9 mouse cellular contexts compared by ENCODE assay signal in genomic region chr2:132019372-132019811, GRCm38 (mm10). TPM values are rescaled to one million over a fixed set of nuclear protein-coding genes. Genes with fewer than 3 reads are reported as not detected.
DNase-seq lines count a peak whose midpoint lies in the region; ATAC-seq and TF ChIP-seq lines count a peak whose summit lies in the region.
"Had no signal": no experiment of that assay in that cellular context is flagged by ENCODE, and none has a peak within 500 bp of the region (broad histone marks: within the 10 kb centered on the region; RNA-seq: fewer than 3 reads in every experiment).

No protein-coding gene starts in this region.

- 0 out of 2 replicates have a peak overlapping the region, but pooled peaks have one; percentile 13 for H3K27ac ChIP-seq in intestine, embryonic 15.5 days
- no peak overlapping the region for H3K27ac ChIP-seq in intestine, postnatal 0 days (ENCODE audit: low read depth, low read length)
- peak overlapping the region; percentile 53 for H3K27ac ChIP-seq in small intestine, adult 2 months (ENCODE audit: insufficient read depth, low read depth, low read length)

- TF ChIP-seq CTCF in intestine, postnatal 0 days (IDR thresholded peaks at IDR 0.05; ENCODE audit: low read depth), result no peak
- TF ChIP-seq CTCF in small intestine, adult 2 months (IDR thresholded peaks at IDR 0.05; ENCODE audit: extremely low read depth, insufficient read length, insufficient replicate concordance, low read depth, low read length), result no peak

- no peaks in the 10 kb centered on the region for H3K36me3 ChIP-seq in intestine, embryonic 15.5 days
- no peaks in the 10 kb centered on the region for H3K36me3 ChIP-seq in intestine, postnatal 0 days (ENCODE audit: control insufficient read depth, insufficient read depth)
- no peaks in the 10 kb centered on the region for H3K36me3 ChIP-seq in small intestine, adult 2 months (ENCODE audit: control insufficient read depth, insufficient read depth, low read length)

- peak; percentile 56 for DNase-seq in CD4-positive, CD25-positive, alpha-beta regulatory T cell, adult 2 months (ENCODE audit: low read depth, low spot score)
- peak; percentile 74 for DNase-seq in induced T-regulatory cell, adult 2 months (ENCODE audit: low read depth)
- DNase-seq in kidney, postnatal 4 days, result no peak
- no peak for DNase-seq in layer of hippocampus, postnatal 36 days
- DNase-seq in ovary, postnatal 14 days (ENCODE audit: low spot score), result no peak
- DNase-seq: kidney, postnatal 36 days had no signal

- no peak for ATAC-seq in intestine, embryonic 15.5 days
- ATAC-seq in intestine, postnatal 0 days, result no peak

- 0 out of 2 replicates have a peak, but pooled peaks cover 2% of the 10 kb centered on the region for H3K4me1 ChIP-seq in intestine, embryonic 15.5 days (replicated peaks)
- H3K4me1 ChIP-seq in intestine, postnatal 0 days (replicated peaks; ENCODE audit: control insufficient read depth, insufficient read depth, low read length), result no peaks in the 10 kb centered on the region
- H3K4me1 ChIP-seq in small intestine, adult 2 months (ENCODE audit: control insufficient read depth, insufficient read depth, insufficient read length, low read length), result peaks cover 4% of the 10 kb centered on the region; the same call in 1 of the 2 replicates

- TF ChIP-seq POLR2A in small intestine, adult 2 months (IDR thresholded peaks at IDR 0.05; ENCODE audit: low read depth, low read length), result no peak

- H3K9ac ChIP-seq in intestine, embryonic 15.5 days, result no peak overlapping the region
- H3K9ac ChIP-seq in intestine, postnatal 0 days (ENCODE audit: low read depth, low read length), result no peak overlapping the region

- H3K4me3 ChIP-seq in intestine, embryonic 15.5 days (replicated peaks), result no peak overlapping the region
- no peak overlapping the region for H3K4me3 ChIP-seq in intestine, postnatal 0 days (ENCODE audit: low read depth, low read length)
- H3K4me3 ChIP-seq in small intestine, adult 2 months (ENCODE audit: low read depth, low read length), result 0 out of 2 replicates have a peak overlapping the region, but pooled peaks have one; percentile 1

- H3K9me3 ChIP-seq in intestine, embryonic 15.5 days, result no peaks in the 10 kb centered on the region
- H3K9me3 ChIP-seq in intestine, postnatal 0 days (ENCODE audit: control insufficient read depth), result no peaks in the 10 kb centered on the region

- no peak overlapping the region for H3K4me2 ChIP-seq in intestine, embryonic 15.5 days (replicated peaks)
- H3K4me2 ChIP-seq in intestine, postnatal 0 days (replicated peaks; ENCODE audit: low read depth), result no peak overlapping the region

- 75% methylated on average over 3 of the region's 3 CpGs for WGBS in intestine, embryonic 15.5 days
- 71% methylated on average over 3 of the region's 3 CpGs for WGBS in intestine, postnatal 0 days
- WGBS in small intestine, adult 2 months, result 84% methylated on average over 3 of the region's 3 CpGs

- H3K27me3 ChIP-seq in intestine, embryonic 15.5 days (replicated peaks), result no peaks in the 10 kb centered on the region
- H3K27me3 ChIP-seq in intestine, postnatal 0 days (replicated peaks; ENCODE audit: control insufficient read depth, insufficient read depth, low read length), result no peaks in the 10 kb centered on the region
- no peaks in the 10 kb centered on the region for H3K27me3 ChIP-seq in small intestine, adult 2 months (ENCODE audit: control insufficient read depth, insufficient read depth, low read length)

RNA-seq across cellular contexts. Expression of gene Rassf2, which starts 10.7 kb away (rescaled TPM):
- 7.6 and 8.0 TPM in 2 replicates for polyA plus RNA-seq in intestine, embryonic 15.5 days (2015; fragmentation: Nextera tagmentation; extraction: Ambion mirVana)
- polyA plus RNA-seq in intestine, postnatal 0 days (2015; fragmentation: Nextera tagmentation; extraction: Ambion mirVana), result 4.4 TPM in 2 replicates
- 7.5 and 11.9 TPM in 2 replicates for polyA plus RNA-seq in small intestine, adult 2 months (2012; rRNA removed)
- total RNA-seq in layer of hippocampus, postnatal 36 days (2021), result 10 to 100 TPM; 37.2 to 39.4 TPM

Comparison
In these comparisons a context has a peak if more than half of its experiments do, and no peak if none do; other contexts are left out.
1. DNase-seq: peak in CD4-positive, CD25-positive, alpha-beta regulatory T cell, adult 2 months (single experiment) and induced T-regulatory cell, adult 2 months (single experiment); none in kidney, postnatal 4 days (0 of 2), layer of hippocampus, postnatal 36 days (0 of 2) and ovary, postnatal 14 days (single experiment).